Mouse (Mus musculus) G1E (cell line): ENCODE results near the gene Sorcs1.

Experiments used
- CTCF ChIP-seq: IDR thresholded peaks from 2 replicates; pipeline ENCODE4 v1.5.1; 2012; ENCODE audit warnings: low read depth, low read length, inconsistent platforms, mixed read lengths
- GATA1 ChIP-seq: IDR thresholded peaks from 2 replicates; pipeline ENCODE4 v1.6.1; 2012; ENCODE audit warnings: borderline replicate concordance, low read length, inconsistent platforms, mixed read lengths

DNA sequence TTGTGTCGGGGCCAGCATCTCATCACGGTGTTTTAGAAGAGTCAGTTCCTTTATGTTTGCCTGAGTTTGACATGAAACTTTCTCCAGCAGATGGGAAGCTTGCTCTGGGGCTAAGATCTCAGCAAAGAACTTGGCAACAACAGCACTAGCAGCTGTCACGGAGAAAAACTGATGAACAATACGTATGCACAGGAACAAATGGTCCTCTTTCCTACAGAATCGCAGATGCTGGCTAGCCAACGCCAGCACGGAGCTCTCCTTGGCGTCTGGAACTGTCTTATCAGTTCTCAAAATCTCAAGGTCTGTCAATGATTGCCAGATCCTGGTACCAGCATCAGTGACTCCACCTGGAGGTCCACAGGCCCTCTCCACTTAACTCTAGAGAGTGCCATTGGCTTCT, 350.6 kb downstream of the Sorcs1 start:
- no peak for TF ChIP-seq CTCF
- no peak for TF ChIP-seq GATA1
